Mouse (Mus musculus) megakaryocyte, embryonic 14.5 days (primary cell): ENCODE measurements around the gene Asb18. TPM values are rescaled to one million over a fixed set of nuclear protein-coding genes. Genes with fewer than 3 reads are reported as not detected.
A peak's percentile ranks its signal among the peaks of the same experiment; 100 is the strongest.

Experiments
- H3K27me3 ChIP-seq: replicated peaks from 2 replicates; pipeline ENCODE3; 2012; ENCODE audit warnings: inconsistent platforms
- H3K36me3 ChIP-seq: replicated peaks from 2 replicates; pipeline ENCODE3; 2012; ENCODE audit warnings: low read length, inconsistent platforms, mixed read lengths
- H3K4me1 ChIP-seq: 2 replicates; pipeline ENCODE4 v1.6.1; 2012; ENCODE audit warnings: inconsistent platforms
- H3K4me3 ChIP-seq: replicated peaks from 2 replicates; pipeline ENCODE3; 2012; ENCODE audit warnings: moderate library complexity, mild to moderate bottlenecking, inconsistent platforms
- H3K9me3 ChIP-seq: 2 replicates; pipeline ENCODE4 v1.6.1; 2012; ENCODE audit warnings: inconsistent platforms
- FLI1 ChIP-seq: IDR thresholded peaks from 2 replicates; pipeline ENCODE4 v1.6.1; 2012; ENCODE audit warnings: low read length, inconsistent platforms, mixed read lengths
- GATA1 ChIP-seq: IDR thresholded peaks from 3 replicates; pipeline ENCODE4 v1.6.1; 2012; ENCODE audit warnings: mixed read lengths, low read length, inconsistent platforms, borderline replicate concordance
- polyA plus RNA-seq: library from polyadenylated mRNA; stranded (reverse); fragments of >175 nt; gene quantifications from 2 replicates; pipeline ENCODE4 v1.2.3, GENCODE M21; 2012; ENCODE audit warnings: low replicate concordance; ENCODE audit not compliant: insufficient read depth

The Asb18 gene
- polyA plus RNA-seq, 1 experiment: not detected

- TF ChIP-seq FLI1: no peak
- TF ChIP-seq GATA1: 0 out of 3 replicates have a peak, but pooled peaks have one; percentile 50
- peak overlapping the region; percentile 97 for H3K4me3 ChIP-seq
- no peaks in the 10 kb centered on the region for H3K27me3 ChIP-seq
- peaks cover 80% of the 10 kb centered on the region for H3K36me3 ChIP-seq
- peaks cover 73% of the 10 kb centered on the region for H3K4me1 ChIP-seq
- no peaks in the 10 kb centered on the region for H3K9me3 ChIP-seq
Observed at GRCm38 (mm10) chr1:89929181-89929580, 85.3 kb downstream of the Asb18 start.

- Histone ChIP-seq H3K36me3 (peaks cover 78% of the 10 kb centered on the region), H3K4me1 (peaks cover 78% of the 10 kb centered on the region), H3K9me3 (no peaks in the 10 kb centered on the region), H3K4me3 (peak overlapping the region; percentile 97), H3K27me3 (no peaks in the 10 kb centered on the region)
- no peak for TF ChIP-seq GATA1
- TF ChIP-seq FLI1: no peak
Observed at GRCm38 (mm10) chr1:89928676-89929075, 85.8 kb downstream of the Asb18 start.

GRCm38 (mm10) chr1:89927061-89927661 lies 87.3 kb downstream of the Asb18 start:
- Histone ChIP-seq H3K36me3 (peaks cover 63% of the 10 kb centered on the region), H3K27me3 (peaks cover 3% of the 10 kb centered on the region), H3K4me3 (peak overlapping the region; percentile 97), H3K9me3 (no peaks in the 10 kb centered on the region), H3K4me1 (peaks cover 84% of the 10 kb centered on the region)
- no peak for TF ChIP-seq FLI1
- TF ChIP-seq GATA1: no peak

- TF ChIP-seq GATA1 (no peak), FLI1 (no peak)
- Histone ChIP-seq H3K4me3 (peak overlapping the region; percentile 97), H3K36me3 (peaks cover 58% of the 10 kb centered on the region), H3K9me3 (no peaks in the 10 kb centered on the region), H3K4me1 (peaks cover 84% of the 10 kb centered on the region), H3K27me3 (peaks cover 3% of the 10 kb centered on the region)
Observed at GRCm38 (mm10) chr1:89926583-89927060, 87.8 kb downstream of the Asb18 start.

DNA sequence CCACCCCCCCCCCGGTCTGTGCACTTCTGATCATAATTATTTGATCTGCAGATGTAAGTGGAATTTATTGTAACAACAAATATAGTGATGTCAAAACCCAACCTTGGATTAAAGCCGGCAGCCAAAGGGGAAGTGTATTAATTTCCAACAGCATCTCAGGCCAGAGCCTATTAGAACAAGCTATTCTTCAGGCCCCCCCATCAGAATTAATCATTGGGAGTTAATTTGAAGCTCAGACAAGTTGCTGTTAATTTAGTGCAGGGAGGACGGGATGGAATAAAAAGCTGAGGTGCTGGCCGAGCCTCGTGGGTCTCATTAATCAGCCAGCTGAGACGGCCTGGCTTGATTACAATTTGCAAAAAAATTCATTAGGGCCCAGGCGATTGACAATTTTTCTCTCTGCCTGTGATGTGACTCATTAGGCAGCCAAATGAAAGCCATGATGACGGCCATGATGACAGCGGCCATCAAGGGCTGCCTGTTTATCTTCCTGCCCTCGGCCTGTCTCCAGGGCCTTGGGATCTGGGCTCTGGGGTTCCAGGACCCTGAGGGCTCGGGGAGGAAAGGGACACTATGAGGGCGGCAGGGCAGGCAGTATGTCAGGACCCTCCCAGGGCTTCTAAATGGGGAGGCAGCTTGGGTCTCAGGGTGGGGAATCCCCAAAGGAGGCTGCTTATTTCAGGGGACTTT lies 88.8 kb downstream of the Asb18 start:
- Histone ChIP-seq H3K36me3 (peaks cover 50% of the 10 kb centered on the region), H3K27me3 (peaks cover 3% of the 10 kb centered on the region), H3K4me3 (no peak overlapping the region), H3K9me3 (no peaks in the 10 kb centered on the region), H3K4me1 (peaks cover 88% of the 10 kb centered on the region)
- TF ChIP-seq GATA1 (no peak), FLI1 (no peak)

GRCm38 (mm10) chr1:89923642-89924020 lies 90.8 kb downstream of the Asb18 start:
- peak overlapping the region; percentile 89 for H3K4me3 ChIP-seq
- H3K9me3 ChIP-seq: peaks cover 7% of the 10 kb centered on the region
- peaks cover 99% of the 10 kb centered on the region for H3K4me1 ChIP-seq
- no peak for TF ChIP-seq FLI1
- no peak for TF ChIP-seq GATA1
- peaks cover 64% of the 10 kb centered on the region for H3K36me3 ChIP-seq
- H3K27me3 ChIP-seq: peaks cover 10% of the 10 kb centered on the region

DNA sequence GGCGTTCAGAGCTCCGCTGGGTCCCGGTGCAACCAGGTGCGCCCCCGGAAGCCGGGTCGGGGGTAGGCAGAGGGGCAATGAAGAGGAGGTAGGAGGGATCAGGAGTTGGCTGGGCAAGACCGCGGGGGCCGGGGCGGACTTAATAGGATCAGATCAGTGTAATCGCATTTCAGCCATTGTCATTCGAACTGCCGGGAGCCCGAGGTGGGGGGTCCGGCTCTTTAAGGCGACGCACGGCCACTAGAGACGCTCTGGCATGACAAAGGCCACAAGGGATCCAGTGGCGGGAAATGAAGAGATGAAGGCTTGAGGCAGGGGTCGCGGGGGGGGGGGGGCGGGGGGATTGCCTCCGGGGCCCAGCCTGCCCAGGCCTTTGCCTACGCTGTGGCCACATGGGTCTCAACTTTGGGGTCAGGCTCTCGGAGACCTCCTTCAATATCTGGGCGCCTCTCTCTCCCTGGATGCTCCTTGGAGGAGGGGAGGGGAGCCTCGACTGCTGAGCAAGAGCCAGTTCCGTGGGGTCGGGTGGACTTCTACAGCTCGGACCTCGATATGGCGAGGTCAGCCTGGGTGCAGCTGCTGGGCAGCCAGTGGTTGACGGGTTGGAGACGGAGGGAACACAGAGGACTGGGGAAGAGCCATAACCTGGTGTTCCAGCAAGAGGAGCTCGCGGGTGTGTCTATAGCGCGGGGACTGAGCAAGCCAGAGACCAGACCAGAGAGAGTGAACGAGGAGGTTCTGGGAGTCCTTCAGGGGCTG lies 91.4 kb downstream of the Asb18 start:
- H3K4me3 ChIP-seq: peak overlapping the region; percentile 89
- H3K27me3 ChIP-seq: peaks cover 10% of the 10 kb centered on the region
- H3K9me3 ChIP-seq: peaks cover 8% of the 10 kb centered on the region
- peaks cover 99% of the 10 kb centered on the region for H3K4me1 ChIP-seq
- TF ChIP-seq GATA1: no peak
- TF ChIP-seq FLI1: no peak
- peaks cover 63% of the 10 kb centered on the region for H3K36me3 ChIP-seq

- no peak for TF ChIP-seq GATA1
- TF ChIP-seq FLI1: no peak
- Histone ChIP-seq H3K4me3 (peak overlapping the region; percentile 89), H3K36me3 (peaks cover 58% of the 10 kb centered on the region), H3K4me1 (peaks cover 99% of the 10 kb centered on the region), H3K27me3 (peaks cover 14% of the 10 kb centered on the region), H3K9me3 (peaks cover 8% of the 10 kb centered on the region)
Observed at GRCm38 (mm10) chr1:89922282-89922681, 92.2 kb downstream of the Asb18 start.

DNA sequence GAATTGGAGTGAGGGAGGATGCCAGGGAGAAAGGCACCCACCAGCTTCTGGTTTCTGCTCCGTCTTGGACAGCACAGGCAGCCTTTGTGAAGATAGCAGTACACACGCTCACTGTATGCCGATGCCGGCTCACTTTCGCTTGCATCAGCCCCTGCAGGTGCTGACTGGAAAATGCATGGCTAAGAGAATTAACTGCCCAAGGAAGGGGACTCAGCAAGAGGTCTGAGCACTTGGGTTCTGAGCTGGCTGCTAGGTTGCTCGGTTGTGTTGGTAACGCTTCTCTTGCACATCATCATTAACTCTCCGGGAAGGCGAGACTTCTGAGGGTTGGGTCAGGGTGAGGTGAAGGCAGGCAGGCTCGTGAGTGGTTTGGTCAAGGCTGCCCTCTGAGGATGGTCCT lies 92.7 kb downstream of the Asb18 start:
- Histone ChIP-seq H3K27me3 (peaks cover 14% of the 10 kb centered on the region), H3K36me3 (peaks cover 53% of the 10 kb centered on the region), H3K4me3 (peak overlapping the region; percentile 89), H3K4me1 (peaks cover 99% of the 10 kb centered on the region), H3K9me3 (peaks cover 8% of the 10 kb centered on the region)
- TF ChIP-seq GATA1 (no peak), FLI1 (no peak)
